Mouse (Mus musculus) activated CD4-positive, CD25-positive, alpha-beta regulatory T cell, adult 9 weeks (primary cell): ENCODE data around the gene Hdgfl2. TPM values are rescaled to one million over a fixed set of nuclear protein-coding genes. Genes with fewer than 3 reads are reported as not detected.

Experiments used
- polyA plus RNA-seq: library from polyadenylated mRNA; unstranded; fragments of 100-300 nt; shearing (Covaris generic); gene quantifications from one replicate; pipeline ENCODE4 v1.2.1, GENCODE M21; 2017

Hdgfl2 gene
- 139 TPM for polyA plus RNA-seq

GRCm38 (mm10) chr17:56078880-56079795 is at the start of gene Hdgfl2:
Gene Hdgfl2, plus strand, starts transcription at chr17:56079634.

DNA sequence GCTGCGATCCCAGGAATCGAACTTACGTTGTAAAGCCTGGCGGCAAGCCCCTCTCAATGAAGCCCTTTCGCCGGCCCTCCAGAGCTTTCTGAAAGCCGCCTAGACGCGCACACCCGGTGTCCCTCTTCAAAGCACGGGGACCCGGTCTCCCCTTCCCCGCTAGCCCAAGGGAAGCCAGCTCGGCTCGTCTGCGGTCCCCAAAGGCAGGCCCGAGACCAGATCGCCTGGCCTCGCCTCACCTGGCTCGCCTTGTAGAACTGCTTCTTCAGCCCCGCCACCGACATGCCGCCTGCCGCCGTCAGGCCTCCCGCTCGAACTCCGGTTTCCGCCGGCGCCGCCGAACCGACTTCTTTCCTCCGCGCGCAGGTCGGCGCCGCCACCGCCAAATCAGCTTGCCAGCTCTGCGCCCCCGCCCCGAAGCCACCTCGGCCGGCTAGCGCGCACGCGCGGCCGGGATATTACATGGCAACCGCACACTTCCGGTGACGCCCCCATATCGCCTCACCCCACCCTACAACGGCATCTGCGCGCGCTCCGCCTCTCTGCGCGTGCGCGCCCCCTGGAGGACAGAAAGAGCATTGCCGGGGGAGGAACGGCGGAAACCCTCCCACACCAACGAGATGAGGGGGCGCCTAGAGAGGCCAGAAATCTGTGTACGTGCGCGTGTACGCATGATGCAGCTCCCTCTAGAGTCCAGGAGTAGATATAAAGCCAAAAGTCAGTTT is 43.1 kb upstream of the Hdgfl2 start, which contains the start of gene Sh3gl1:
Sh3gl1 (minus strand) TSS at position 460 of the 725 bp plus-strand sequence.

DNA sequence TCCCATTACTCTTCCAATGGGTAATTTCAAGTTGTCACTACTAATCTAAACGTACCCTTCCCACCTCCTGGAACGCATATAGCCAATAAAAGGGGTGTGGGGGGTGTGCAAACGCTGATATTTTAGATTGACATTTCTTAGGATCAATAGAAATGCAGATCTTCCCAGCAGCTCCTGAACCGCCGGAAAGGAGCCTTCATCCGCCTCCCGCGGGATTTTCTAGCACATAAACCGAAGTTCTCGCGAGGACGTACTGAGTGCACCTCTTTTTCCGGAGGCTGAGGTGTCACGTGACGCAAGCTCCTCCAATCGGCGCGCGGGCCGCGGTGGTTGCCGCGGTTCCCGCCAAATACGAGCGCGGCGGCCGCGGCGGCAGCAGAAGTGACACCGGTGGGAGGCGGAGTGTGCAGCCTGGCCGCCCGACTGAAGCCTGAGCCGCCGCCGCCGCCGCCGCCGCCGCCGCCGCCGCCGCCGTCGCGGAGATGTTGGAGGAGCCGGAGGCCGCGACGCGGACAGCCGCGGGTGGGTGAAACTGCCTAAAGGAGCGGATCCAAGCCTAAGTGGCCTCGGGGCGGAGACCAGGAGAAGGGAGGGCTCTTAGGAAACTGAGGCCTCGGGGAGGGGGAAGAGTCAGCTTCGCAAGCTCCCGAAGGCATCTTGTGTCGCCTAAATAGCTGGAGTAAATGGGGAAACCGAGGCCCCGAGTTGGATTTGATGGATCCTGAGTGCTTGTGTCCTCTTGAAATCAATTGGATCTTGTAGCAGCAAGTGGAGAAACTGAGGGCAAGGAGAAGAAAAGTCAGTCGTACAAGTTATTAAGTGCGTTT is 39.2 kb upstream of the Hdgfl2 start, which contains the start of gene Chaf1a:
Chaf1a (plus strand) TSS at position 410 of the 827 bp plus-strand sequence.

DNA sequence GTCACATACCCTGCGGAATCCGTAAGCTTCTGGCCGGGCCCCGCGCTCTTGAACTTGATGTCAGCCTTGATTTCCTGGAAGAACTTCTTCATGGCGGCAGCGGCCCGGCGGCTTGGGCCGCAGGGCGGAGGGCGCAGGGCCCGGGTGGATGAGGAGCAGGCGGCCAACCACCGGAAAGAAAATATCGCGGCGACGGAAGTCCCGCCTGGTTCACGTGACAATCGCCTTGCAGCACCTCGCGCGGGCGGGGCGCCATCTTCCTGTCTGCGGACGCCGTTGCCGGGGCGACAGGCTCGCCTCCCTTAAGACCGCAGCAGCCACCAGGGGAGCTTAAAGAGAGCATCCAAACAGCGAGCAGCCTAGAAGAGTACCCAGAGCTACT is 4.6 kb upstream of the Hdgfl2 start, which contains the start of gene Ubxn6:
Ubxn6 (minus strand) TSS at position 202 of the 382 bp plus-strand sequence.

DNA sequence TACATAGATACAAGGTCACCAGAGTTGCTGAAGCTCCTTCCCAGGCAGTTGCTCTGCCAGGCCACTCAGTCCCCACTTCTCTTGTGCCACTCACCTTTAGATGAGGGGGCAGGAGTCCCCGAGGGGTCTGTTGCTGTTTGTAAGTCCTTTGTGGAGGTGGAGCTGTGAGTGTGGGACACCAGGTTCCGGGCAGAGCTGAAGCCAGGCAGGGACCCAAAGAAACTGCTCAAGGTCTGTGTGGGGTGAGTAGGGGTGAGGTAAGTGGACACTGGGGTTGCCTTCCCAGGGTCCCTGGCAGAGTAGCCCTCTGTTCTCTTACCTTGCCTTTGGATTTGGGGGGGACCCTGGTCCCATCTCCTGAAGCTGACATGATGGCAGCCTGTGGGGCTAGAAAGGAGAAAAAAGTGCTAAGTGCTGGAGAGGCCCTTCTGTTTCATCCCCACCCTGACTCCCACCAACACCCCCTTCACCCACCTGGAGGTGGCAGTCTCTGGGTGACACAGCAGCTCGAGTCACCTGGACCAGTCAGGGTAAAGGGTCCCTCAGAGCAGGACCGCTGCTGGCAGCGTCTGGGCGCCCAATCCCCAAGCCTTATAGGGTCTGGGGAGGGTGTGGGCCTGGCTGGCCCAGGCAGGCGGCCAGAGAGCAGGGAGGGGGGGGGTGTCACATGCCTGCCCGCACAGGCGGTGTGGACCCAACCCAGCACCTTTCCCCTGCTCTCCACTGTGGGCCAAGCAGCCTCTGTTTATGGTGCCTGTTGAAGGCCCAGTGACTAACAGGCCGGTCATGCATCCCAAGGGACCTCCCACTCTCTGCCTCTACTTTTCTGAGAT is 30.0 kb downstream of the Hdgfl2 start, which contains the start of gene Plin4:
Plin4 (minus strand) TSS at position 585 of the 833 bp plus-strand sequence.

GRCm38 (mm10) chr17:56117251-56117710 is 37.8 kb downstream of the Hdgfl2 start, which contains the start of gene Plin5:
Gene Plin5, minus strand, starts transcription at chr17:56117596.

GRCm38 (mm10) chr17:56121826-56122225 is 42.4 kb downstream of the Hdgfl2 start, which contains the start of gene Lrg1:
Gene Lrg1, minus strand, starts transcription at chr17:56122001.

GRCm38 (mm10) chr17:56139858-56140595 is 60.6 kb downstream of the Hdgfl2 start, which contains the start of gene Sema6b:
Gene Sema6b, minus strand, starts transcription at chr17:56140343.

Other genes starting within 250 kb of the Hdgfl2 start
- gene Zfp119a, start 200.7 kb upstream of the Hdgfl2 start, polyA plus RNA-seq: 23.6 TPM
- gene Zfp959, start 187.5 kb upstream of the Hdgfl2 start, polyA plus RNA-seq: 29.5 TPM
- gene Zfp119b, start 130.1 kb upstream of the Hdgfl2 start, polyA plus RNA-seq: 11.9 TPM
- gene Ebi3, start 127.0 kb upstream of the Hdgfl2 start, polyA plus RNA-seq: 82.9 TPM
- 32.8 TPM for gene Yju2, start 120.5 kb upstream of the Hdgfl2 start, polyA plus RNA-seq
- not detected for gene Shd, start 109.2 kb upstream of the Hdgfl2 start, polyA plus RNA-seq
- not detected for gene Fsd1, start 93.1 kb upstream of the Hdgfl2 start, polyA plus RNA-seq
- 0.49 TPM for gene Stap2, start 74.0 kb upstream of the Hdgfl2 start, polyA plus RNA-seq
- gene Mpnd, start 73.9 kb upstream of the Hdgfl2 start, polyA plus RNA-seq: 36.2 TPM
- 164 TPM for gene Sh3gl1, start 43.0 kb upstream of the Hdgfl2 start, polyA plus RNA-seq
- gene Chaf1a, start 39.2 kb upstream of the Hdgfl2 start, polyA plus RNA-seq: 1.2 TPM
- gene Ubxn6, start 4.6 kb upstream of the Hdgfl2 start, polyA plus RNA-seq: 75.5 TPM
- not detected for gene Plin4, start 30.2 kb downstream of the Hdgfl2 start, polyA plus RNA-seq
- gene Plin5, start 38.0 kb downstream of the Hdgfl2 start, polyA plus RNA-seq: not detected
- not detected for gene Lrg1, start 42.4 kb downstream of the Hdgfl2 start, polyA plus RNA-seq
- gene Sema6b, start 60.7 kb downstream of the Hdgfl2 start, polyA plus RNA-seq: not detected
- gene Tnfaip8l1, start 82.8 kb downstream of the Hdgfl2 start, polyA plus RNA-seq: 34.1 TPM
- 60.7 TPM for gene Mydgf, start 104.3 kb downstream of the Hdgfl2 start, polyA plus RNA-seq
- 40.5 TPM for gene Dpp9, start 139.3 kb downstream of the Hdgfl2 start, polyA plus RNA-seq
- 3.4 TPM for gene Fem1a, start 177.2 kb downstream of the Hdgfl2 start, polyA plus RNA-seq
- gene Ticam1, start 197.2 kb downstream of the Hdgfl2 start, polyA plus RNA-seq: 8.1 TPM
- 40.9 TPM for gene Plin3, start 213.2 kb downstream of the Hdgfl2 start, polyA plus RNA-seq
- gene Arrdc5, start 220.7 kb downstream of the Hdgfl2 start, polyA plus RNA-seq: not detected
- gene Uhrf1, start 223.7 kb downstream of the Hdgfl2 start, polyA plus RNA-seq: 25.1 TPM
- gene Kdm4b, start 246.4 kb downstream of the Hdgfl2 start, polyA plus RNA-seq: 15.9 TPM